Mouse (Mus musculus) intestine, embryonic 15.5 days (tissue): ENCODE data around the gene Ahrr. TPM values are rescaled to one million over a fixed set of nuclear protein-coding genes. Genes with fewer than 3 reads are reported as not detected.

Source experiments
- polyA plus RNA-seq: library from polyadenylated mRNA; unstranded; fragments of >200 nt; fragmentation: Nextera tagmentation; extraction: Ambion mirVana; gene quantifications from 2 replicates; pipeline ENCODE4 v1.2.1, GENCODE M21; 2015

Gene Ahrr
- polyA plus RNA-seq, 1 experiment from 2014 or later = 0.28 TPM

Other genes starting within 250 kb of the Ahrr start
- gene Cep72, start 230.0 kb downstream of the Ahrr start, polyA plus RNA-seq = 14.1 and 15.2 TPM in 2 replicates
- 5.0 and 6.2 TPM in 2 replicates for gene Slc9a3, start 170.9 kb downstream of the Ahrr start, polyA plus RNA-seq
- 60.9 and 65.6 TPM in 2 replicates for gene Exoc3, start 83.6 kb downstream of the Ahrr start, polyA plus RNA-seq
- 170 and 182 TPM in 2 replicates for gene Pdcd6, start 25.2 kb upstream of the Ahrr start, polyA plus RNA-seq
- 314 and 349 TPM in 2 replicates for gene Sdha, start 57.9 kb upstream of the Ahrr start, polyA plus RNA-seq
- 44.4 and 48.6 TPM in 2 replicates for gene Ccdc127, start 58.0 kb upstream of the Ahrr start, polyA plus RNA-seq
- not detected in 2 replicates for gene Lrrc14b, start 71.7 kb upstream of the Ahrr start, polyA plus RNA-seq
- 3.6 and 5.7 TPM in 2 replicates for gene Zfp72, start 98.5 kb upstream of the Ahrr start, polyA plus RNA-seq
- 113 and 116 TPM in 2 replicates for gene Ftl1-ps1, start 107.4 kb upstream of the Ahrr start, polyA plus RNA-seq
- gene Zfp825, start 201.7 kb upstream of the Ahrr start, polyA plus RNA-seq = 14.3 and 16.2 TPM in 2 replicates